33 mouse cellular contexts compared by ENCODE assay signal in genomic region chr3:107877747-107878736, GRCm38 (mm10). TPM values are rescaled to one million over a fixed set of nuclear protein-coding genes. Genes with fewer than 3 reads are reported as not detected.
DNase-seq lines count a peak whose midpoint lies in the region; ATAC-seq lines count a peak whose summit lies in the region.
"Had no signal": no experiment of that assay in that cellular context is flagged by ENCODE, and none has a peak within 500 bp of the region (broad histone marks: within the 10 kb centered on the region; RNA-seq: fewer than 3 reads in every experiment).

No protein-coding gene starts in this region.

- no peaks in the 10 kb centered on the region for H3K36me3 ChIP-seq in heart, embryonic 11.5 days (ENCODE audit: control insufficient read depth, insufficient read depth, low read length)
- H3K36me3 ChIP-seq in forebrain, embryonic 15.5 days, result no peaks in the 10 kb centered on the region
- H3K36me3 ChIP-seq: embryonic facial prominence, embryonic 12.5 days; heart, embryonic 13.5 days; hindbrain, embryonic 10.5 days; limb, embryonic 10.5 days; liver, embryonic 15.5 days; neural tube, embryonic 15.5 days had no signal

- H3K27me3 ChIP-seq in heart, embryonic 11.5 days (ENCODE audit: control insufficient read depth, insufficient read depth, low read length), result no peaks in the 10 kb centered on the region
- H3K27me3 ChIP-seq in forebrain, embryonic 15.5 days, result no peaks in the 10 kb centered on the region
- H3K27me3 ChIP-seq: embryonic facial prominence, embryonic 12.5 days; heart, embryonic 13.5 days; liver, embryonic 15.5 days; neural tube, embryonic 15.5 days had no signal

- WGBS in heart, embryonic 11.5 days (ENCODE audit: insufficient replicate concordance), result 58% methylated on average over 12 of the region's 12 CpGs
- WGBS in forebrain, embryonic 15.5 days, result 88% methylated on average over 12 of the region's 12 CpGs

- no peak for ATAC-seq in heart, embryonic 11.5 days (replicated peaks; ENCODE audit: insufficient number of reproducible peaks, low FRiP score, low TSS enrichment)
- peak; percentile 65 for ATAC-seq in megakaryocyte progenitor cell, adult 5-6 weeks (replicated peaks; ENCODE audit: poor library complexity)
- ATAC-seq in monocyte, adult 5-6 weeks (replicated peaks; ENCODE audit: insufficient number of reproducible peaks, low FRiP score, low TSS enrichment, poor library complexity, severe bottlenecking), result no peak
- ATAC-seq in forebrain, embryonic 15.5 days (replicated peaks), result no peak
- ATAC-seq: CD4-positive, CD25-positive, alpha-beta regulatory T cell, adult 4 months; hindbrain, postnatal 0 days had no signal

- H3K9ac ChIP-seq in heart, embryonic 11.5 days (ENCODE audit: low read depth, low read length), result 0 out of 2 replicates have a peak overlapping the region, but pooled peaks have one; percentile 13
- no peak overlapping the region for H3K9ac ChIP-seq in forebrain, embryonic 15.5 days (replicated peaks)
- H3K9ac ChIP-seq: embryonic facial prominence, embryonic 12.5 days; heart, embryonic 13.5 days; liver, embryonic 15.5 days; neural tube, embryonic 15.5 days had no signal

- intact Hi-C loops in heart, postnatal 10 days (cut with DNase I), result no loop called here

- H3K4me1 ChIP-seq in heart, embryonic 11.5 days (ENCODE audit: control insufficient read depth, insufficient read depth, low read length), result peaks cover 8% of the 10 kb centered on the region; the same call in 1 of the 2 replicates
- no peaks in the 10 kb centered on the region for H3K4me1 ChIP-seq in forebrain, embryonic 15.5 days
- H3K4me1 ChIP-seq: embryonic facial prominence, embryonic 12.5 days; hindbrain, embryonic 10.5 days; neural tube, embryonic 15.5 days had no signal

- no peak overlapping the region for H3K4me3 ChIP-seq in heart, embryonic 11.5 days (ENCODE audit: low read depth, low read length)
- H3K4me3 ChIP-seq in forebrain, embryonic 15.5 days, result no peak overlapping the region
- H3K4me3 ChIP-seq: embryonic facial prominence, embryonic 12.5 days; heart, embryonic 13.5 days; hindbrain, embryonic 10.5 days; limb, embryonic 10.5 days; liver, embryonic 15.5 days; neural tube, embryonic 15.5 days had no signal

- DNase-seq in heart, adult 11 months, result peak; percentile 94
- DNase-seq in heart, postnatal 10 days, result no peak
- peak; percentile 49 for DNase-seq in 3T3-L1 (ENCODE audit: low read depth, low spot score)
- no peak for DNase-seq in adrenal gland, adult 8-10 months
- DNase-seq: cerebellum, adult 11-12 months; cerebellum, postnatal 10 days; gastrocnemius, postnatal 10 days; kidney, adult 8-10 months; kidney, postnatal 10 days; liver; right cerebral cortex, adult 18-20 months; right cerebral cortex, postnatal 4 days; thymus, postnatal 25 days had no signal

- no peaks in the 10 kb centered on the region for H3K9me3 ChIP-seq in heart, embryonic 11.5 days (replicated peaks; ENCODE audit: control insufficient read depth, low read length)
- no peaks in the 10 kb centered on the region for H3K9me3 ChIP-seq in forebrain, embryonic 15.5 days
- H3K9me3 ChIP-seq: embryonic facial prominence, embryonic 12.5 days; heart, embryonic 13.5 days; hindbrain, embryonic 10.5 days; limb, embryonic 10.5 days; liver, embryonic 15.5 days; neural tube, embryonic 15.5 days had no signal

- H3K4me2 ChIP-seq in heart, embryonic 11.5 days, result no peak overlapping the region
- no peak overlapping the region for H3K4me2 ChIP-seq in forebrain, embryonic 15.5 days (replicated peaks)
- H3K4me2 ChIP-seq: embryonic facial prominence, embryonic 12.5 days; heart, embryonic 13.5 days; liver, embryonic 15.5 days; midbrain, embryonic 11.5 days; neural tube, embryonic 15.5 days had no signal

- no peak overlapping the region for H3K27ac ChIP-seq in heart, embryonic 11.5 days (ENCODE audit: low read depth, low read length)
- H3K27ac ChIP-seq in forebrain, embryonic 15.5 days (replicated peaks), result no peak overlapping the region
- H3K27ac ChIP-seq: embryonic facial prominence, embryonic 12.5 days; heart, embryonic 13.5 days; hindbrain, embryonic 10.5 days; hindbrain, postnatal 0 days; limb, embryonic 10.5 days; liver, embryonic 15.5 days; macrophage; neural tube, embryonic 15.5 days had no signal

RNA-seq across cellular contexts. Expression of gene Eps8l3, which starts 1.0 kb away (rescaled TPM):
- not detected for total RNA-seq in heart, postnatal 10 days (2021)
- polyA plus RNA-seq in heart, embryonic 11.5 days (2014; fragmentation: Nextera tagmentation; extraction: Ambion mirVana), result not detected in 2 replicates
- 0.07 and 0.12 TPM in 2 replicates for total RNA-seq in megakaryocyte progenitor cell, adult 5-6 weeks (2015)
- total RNA-seq in megakaryocyte progenitor cell, adult 5-6 weeks (2017), result not detected in 2 replicates
- not detected for total RNA-seq in adrenal gland, adult 8-10 months (2022)
- total RNA-seq in monocyte, adult 5-6 weeks (2017), result not detected in 3 replicates
- polyA plus RNA-seq in forebrain, embryonic 15.5 days (2015; fragmentation: Nextera tagmentation; extraction: Ambion mirVana), result not detected in 2 replicates
- total RNA-seq: adrenal gland, postnatal 4 days; gastrocnemius, postnatal 10 days; hindbrain, postnatal 0 days; layer of hippocampus, adult 18-20 months; layer of hippocampus, postnatal 25 days; midbrain, postnatal 0 days had no signal
- polyA plus RNA-seq: CD4-positive, CD25-positive, alpha-beta regulatory T cell, adult 4 months; embryonic facial prominence, embryonic 12.5 days; forebrain, embryonic 11.5 days; heart, embryonic 13.5 days; hindbrain, embryonic 10.5 days; hindbrain, postnatal 0 days; limb, embryonic 10.5 days; liver, embryonic 15.5 days; lung, embryonic 16.5 days; macrophage; midbrain, embryonic 11.5 days; midbrain, postnatal 0 days; neural tube, embryonic 15.5 days had no signal

RNA-seq across cellular contexts. Expression of gene Gstm5, which starts 17.6 kb away (rescaled TPM):
- 10 to 100 TPM; 50.7 to 50.8 TPM for total RNA-seq in heart, postnatal 10 days (2021)
- 131 TPM in 2 replicates for polyA plus RNA-seq in heart, embryonic 11.5 days (2014; fragmentation: Nextera tagmentation; extraction: Ambion mirVana)
- total RNA-seq in megakaryocyte progenitor cell, adult 5-6 weeks (2015), result 38.2 and 61.5 TPM in 2 replicates
- 23.6 and 30.6 TPM in 2 replicates for total RNA-seq in megakaryocyte progenitor cell, adult 5-6 weeks (2017)
- 10 to 100 TPM; 28.1 to 51.7 (median 37.1) TPM for total RNA-seq in adrenal gland, adult 8-10 months (2022)
- 5.0 to 6.9 TPM in 2 of 3 replicates, not detected in the other for total RNA-seq in monocyte, adult 5-6 weeks (2017)
- 175 and 184 TPM in 2 replicates for polyA plus RNA-seq in forebrain, embryonic 15.5 days (2015; fragmentation: Nextera tagmentation; extraction: Ambion mirVana)

RNA-seq across cellular contexts. Expression of gene Gstm7, which starts 53.6 kb away (rescaled TPM):
- total RNA-seq in heart, postnatal 10 days (2021), result 10 to 100 TPM; 17.3 to 19.7 TPM
- polyA plus RNA-seq in heart, embryonic 11.5 days (2014; fragmentation: Nextera tagmentation; extraction: Ambion mirVana), result 17.2 and 20.3 TPM in 2 replicates
- 4.4 and 5.7 TPM in 2 replicates for total RNA-seq in megakaryocyte progenitor cell, adult 5-6 weeks (2015)
- total RNA-seq in megakaryocyte progenitor cell, adult 5-6 weeks (2017), result 1.6 and 1.9 TPM in 2 replicates
- 100 to 1,000 TPM; 135 to 182 (median 168) TPM for total RNA-seq in adrenal gland, adult 8-10 months (2022)
- not detected in 3 replicates for total RNA-seq in monocyte, adult 5-6 weeks (2017)
- 74.8 and 81.6 TPM in 2 replicates for polyA plus RNA-seq in forebrain, embryonic 15.5 days (2015; fragmentation: Nextera tagmentation; extraction: Ambion mirVana)

Comparison
In these comparisons a context has a peak if more than half of its experiments do, and no peak if none do; other contexts are left out.
1. DNase-seq: peak in heart, adult 11 months (single experiment) and 3T3-L1 (single experiment); none in heart, postnatal 10 days (0 of 2) and adrenal gland, adult 8-10 months (single experiment).
2. RNA of gene Gstm7, which starts 53.6 kb away (total RNA-seq): 135 to 182 TPM in adrenal gland, adult 8-10 months; 17.3 to 19.7 TPM in heart, postnatal 10 days, 1.6 to 5.7 TPM in megakaryocyte progenitor cell, adult 5-6 weeks and not detected in monocyte, adult 5-6 weeks; every median in the first group is over 4 times any median in the second.